Mouse (Mus musculus): Measurements from ENCODE around the gene Gdpgp1.

DNA sequence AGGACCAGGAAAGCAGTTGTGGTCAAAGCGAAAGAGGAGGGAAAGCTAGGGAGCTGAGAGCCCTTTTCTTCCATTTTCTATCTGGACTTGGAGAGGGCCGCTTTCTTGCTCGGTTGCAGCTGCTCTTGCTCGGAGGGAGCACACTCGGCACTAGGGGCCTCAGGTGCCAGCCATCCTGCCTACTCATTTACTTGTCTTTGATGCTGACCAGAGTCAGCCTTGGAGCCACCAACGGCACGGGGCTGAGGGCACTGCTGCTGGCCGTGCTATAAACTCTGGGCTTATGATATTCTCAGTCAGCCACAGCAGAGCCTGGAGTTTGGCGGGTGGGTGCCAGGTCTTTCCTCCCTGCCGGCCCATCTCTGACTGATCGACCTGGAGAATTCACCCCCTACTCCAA lies 33.8 kb upstream of the Gdpgp1 start:
- TF ChIP-seq CTCF (IDR thresholded peaks at IDR 0.05; ENCODE audit: low read depth, low read length) (no peak), TAL1 (conservative IDR thresholded peaks at IDR 0.05; ENCODE audit: low read depth, low read length) (no peak), GATA1 (IDR thresholded peaks at IDR 0.05; ENCODE audit: borderline replicate concordance, low read length) (no peak)

All from G1E (cell line).